Mouse (Mus musculus): ENCODE measurements around the gene Cadps2. TPM values are rescaled to one million over a fixed set of nuclear protein-coding genes. Genes with fewer than 3 reads are reported as not detected.

Gene Cadps2
- polyA plus RNA-seq, 1 experiment from 2014 or later = 0.23 TPM

- no peak for DNase-seq (ENCODE audit: low spot score)
- H3K36me3 ChIP-seq (ENCODE audit: control insufficient read depth, insufficient read depth, low read length) = no peaks in the 10 kb centered on the region
- no peaks in the 10 kb centered on the region for H3K9me3 ChIP-seq (ENCODE audit: control insufficient read depth, low read length)
- H3K27ac ChIP-seq (ENCODE audit: low read depth, low read length) = no peak overlapping the region
- H3K4me1 ChIP-seq (replicated peaks; ENCODE audit: control insufficient read depth, insufficient read depth, low read length) = no peaks in the 10 kb centered on the region
- no peak overlapping the region for H3K9ac ChIP-seq (ENCODE audit: low read depth, low read length)
- H3K4me3 ChIP-seq (ENCODE audit: low read depth, low read length) = no peak overlapping the region
- H3K4me2 ChIP-seq = no peak overlapping the region
- no peak for ATAC-seq (replicated peaks; ENCODE audit: low FRiP score)
- WGBS = 20% methylated on average over 7 of the region's 7 CpGs
- H3K27me3 ChIP-seq (replicated peaks; ENCODE audit: control insufficient read depth, insufficient read depth, low read length) = no peaks in the 10 kb centered on the region
Observed at GRCm38 (mm10) chr6:23353480-23353879, 485.7 kb downstream of the Cadps2 start.

- Histone ChIP-seq H3K36me3 (ENCODE audit: control insufficient read depth, insufficient read depth, low read length) (no peaks in the 10 kb centered on the region), H3K4me2 (no peak overlapping the region), H3K4me3 (ENCODE audit: low read depth, low read length) (no peak overlapping the region), H3K9ac (ENCODE audit: low read depth, low read length) (no peak overlapping the region), H3K9me3 (ENCODE audit: control insufficient read depth, low read length) (no peaks in the 10 kb centered on the region), H3K4me1 (replicated peaks; ENCODE audit: control insufficient read depth, insufficient read depth, low read length) (no peaks in the 10 kb centered on the region), H3K27me3 (replicated peaks; ENCODE audit: control insufficient read depth, insufficient read depth, low read length) (no peaks in the 10 kb centered on the region), H3K27ac (ENCODE audit: low read depth, low read length) (no peak overlapping the region)
- 78% methylated on average over 7 of the region's 7 CpGs for WGBS
- no peak for ATAC-seq (replicated peaks; ENCODE audit: low FRiP score)
- no peak for DNase-seq (ENCODE audit: low spot score)
Observed at GRCm38 (mm10) chr6:23337411-23338063, 501.7 kb downstream of the Cadps2 start.

GRCm38 (mm10) chr6:23314945-23315344 is 524.3 kb downstream of the Cadps2 start:
- H3K27me3 ChIP-seq (replicated peaks; ENCODE audit: control insufficient read depth, insufficient read depth, low read length) = no peaks in the 10 kb centered on the region
- H3K9me3 ChIP-seq (ENCODE audit: control insufficient read depth, low read length) = no peaks in the 10 kb centered on the region
- no peak for DNase-seq (ENCODE audit: low spot score)
- H3K36me3 ChIP-seq (ENCODE audit: control insufficient read depth, insufficient read depth, low read length) = no peaks in the 10 kb centered on the region
- no peak overlapping the region for H3K27ac ChIP-seq (ENCODE audit: low read depth, low read length)
- WGBS = 81% methylated on average over 8 of the region's 8 CpGs
- no peak overlapping the region for H3K9ac ChIP-seq (ENCODE audit: low read depth, low read length)
- no peaks in the 10 kb centered on the region for H3K4me1 ChIP-seq (replicated peaks; ENCODE audit: control insufficient read depth, insufficient read depth, low read length)
- H3K4me3 ChIP-seq (ENCODE audit: low read depth, low read length) = no peak overlapping the region
- no peak overlapping the region for H3K4me2 ChIP-seq
- no peak for ATAC-seq (replicated peaks; ENCODE audit: low FRiP score)

- Histone ChIP-seq H3K36me3 (ENCODE audit: control insufficient read depth, insufficient read depth, low read length) (no peaks in the 10 kb centered on the region), H3K9ac (ENCODE audit: low read depth, low read length) (no peak overlapping the region), H3K27ac (ENCODE audit: low read depth, low read length) (no peak overlapping the region), H3K4me2 (no peak overlapping the region), H3K4me1 (replicated peaks; ENCODE audit: control insufficient read depth, insufficient read depth, low read length) (no peaks in the 10 kb centered on the region), H3K27me3 (replicated peaks; ENCODE audit: control insufficient read depth, insufficient read depth, low read length) (no peaks in the 10 kb centered on the region), H3K9me3 (ENCODE audit: control insufficient read depth, low read length) (no peaks in the 10 kb centered on the region), H3K4me3 (ENCODE audit: low read depth, low read length) (no peak overlapping the region)
- WGBS = 80% methylated on average over 5 of the region's 5 CpGs
- ATAC-seq (replicated peaks; ENCODE audit: low FRiP score) (no peak), DNase-seq (ENCODE audit: low spot score) (no peak)
Observed at GRCm38 (mm10) chr6:23314291-23314690, 524.9 kb downstream of the Cadps2 start.

GRCm38 (mm10) chr6:23306046-23306445 is 533.2 kb downstream of the Cadps2 start:
- no peaks in the 10 kb centered on the region for H3K36me3 ChIP-seq (ENCODE audit: control insufficient read depth, insufficient read depth, low read length)
- 89% methylated on average over 6 of the region's 6 CpGs for WGBS
- H3K27me3 ChIP-seq (replicated peaks; ENCODE audit: control insufficient read depth, insufficient read depth, low read length) = no peaks in the 10 kb centered on the region
- H3K9ac ChIP-seq (ENCODE audit: low read depth, low read length) = no peak overlapping the region
- ATAC-seq (replicated peaks; ENCODE audit: low FRiP score) (no peak), DNase-seq (ENCODE audit: low spot score) (no peak)
- H3K9me3 ChIP-seq (ENCODE audit: control insufficient read depth, low read length) = no peaks in the 10 kb centered on the region
- H3K4me2 ChIP-seq = no peak overlapping the region
- no peak overlapping the region for H3K4me3 ChIP-seq (ENCODE audit: low read depth, low read length)
- no peaks in the 10 kb centered on the region for H3K4me1 ChIP-seq (replicated peaks; ENCODE audit: control insufficient read depth, insufficient read depth, low read length)
- H3K27ac ChIP-seq (ENCODE audit: low read depth, low read length) = no peak overlapping the region

GRCm38 (mm10) chr6:23298596-23298995 is 540.6 kb downstream of the Cadps2 start:
- Histone ChIP-seq H3K27me3 (replicated peaks; ENCODE audit: control insufficient read depth, insufficient read depth, low read length) (no peaks in the 10 kb centered on the region), H3K4me3 (ENCODE audit: low read depth, low read length) (no peak overlapping the region), H3K9me3 (ENCODE audit: control insufficient read depth, low read length) (no peaks in the 10 kb centered on the region), H3K9ac (ENCODE audit: low read depth, low read length) (no peak overlapping the region), H3K36me3 (ENCODE audit: control insufficient read depth, insufficient read depth, low read length) (no peaks in the 10 kb centered on the region), H3K27ac (ENCODE audit: low read depth, low read length) (no peak overlapping the region), H3K4me1 (replicated peaks; ENCODE audit: control insufficient read depth, insufficient read depth, low read length) (no peaks in the 10 kb centered on the region), H3K4me2 (no peak overlapping the region)
- no peak for ATAC-seq (replicated peaks; ENCODE audit: low FRiP score)
- no peak for DNase-seq (ENCODE audit: low spot score)
- WGBS = 62% methylated on average over 2 of the region's 2 CpGs

GRCm38 (mm10) chr6:23294685-23295084 is 544.5 kb downstream of the Cadps2 start:
- Histone ChIP-seq H3K27me3 (replicated peaks; ENCODE audit: control insufficient read depth, insufficient read depth, low read length) (no peaks in the 10 kb centered on the region), H3K27ac (ENCODE audit: low read depth, low read length) (no peak overlapping the region), H3K9me3 (ENCODE audit: control insufficient read depth, low read length) (no peaks in the 10 kb centered on the region), H3K36me3 (ENCODE audit: control insufficient read depth, insufficient read depth, low read length) (no peaks in the 10 kb centered on the region), H3K4me2 (no peak overlapping the region), H3K4me1 (replicated peaks; ENCODE audit: control insufficient read depth, insufficient read depth, low read length) (no peaks in the 10 kb centered on the region), H3K9ac (ENCODE audit: low read depth, low read length) (no peak overlapping the region), H3K4me3 (ENCODE audit: low read depth, low read length) (no peak overlapping the region)
- DNase-seq (ENCODE audit: low spot score) (no peak), ATAC-seq (replicated peaks; ENCODE audit: low FRiP score) (no peak)
- WGBS = 87% methylated on average over 4 of the region's 4 CpGs

GRCm38 (mm10) chr6:23288752-23289151 is 550.5 kb downstream of the Cadps2 start:
- no peak overlapping the region for H3K9ac ChIP-seq (ENCODE audit: low read depth, low read length)
- no peak overlapping the region for H3K4me2 ChIP-seq
- WGBS = 87% methylated on average over 4 of the region's 4 CpGs
- H3K27me3 ChIP-seq (replicated peaks; ENCODE audit: control insufficient read depth, insufficient read depth, low read length) = no peaks in the 10 kb centered on the region
- H3K4me1 ChIP-seq (replicated peaks; ENCODE audit: control insufficient read depth, insufficient read depth, low read length) = no peaks in the 10 kb centered on the region
- H3K9me3 ChIP-seq (ENCODE audit: control insufficient read depth, low read length) = no peaks in the 10 kb centered on the region
- DNase-seq (ENCODE audit: low spot score) = no peak
- no peak overlapping the region for H3K27ac ChIP-seq (ENCODE audit: low read depth, low read length)
- no peak for ATAC-seq (replicated peaks; ENCODE audit: low FRiP score)
- no peaks in the 10 kb centered on the region for H3K36me3 ChIP-seq (ENCODE audit: control insufficient read depth, insufficient read depth, low read length)
- no peak overlapping the region for H3K4me3 ChIP-seq (ENCODE audit: low read depth, low read length)

GRCm38 (mm10) chr6:23281514-23281820 is 557.8 kb downstream of the Cadps2 start:
- Histone ChIP-seq H3K27me3 (replicated peaks; ENCODE audit: control insufficient read depth, insufficient read depth, low read length) (no peaks in the 10 kb centered on the region), H3K36me3 (ENCODE audit: control insufficient read depth, insufficient read depth, low read length) (no peaks in the 10 kb centered on the region), H3K4me1 (replicated peaks; ENCODE audit: control insufficient read depth, insufficient read depth, low read length) (no peaks in the 10 kb centered on the region), H3K9me3 (ENCODE audit: control insufficient read depth, low read length) (no peaks in the 10 kb centered on the region), H3K9ac (ENCODE audit: low read depth, low read length) (no peak overlapping the region), H3K4me3 (ENCODE audit: low read depth, low read length) (no peak overlapping the region), H3K4me2 (no peak overlapping the region), H3K27ac (ENCODE audit: low read depth, low read length) (no peak overlapping the region)
- DNase-seq (ENCODE audit: low spot score) (no peak), ATAC-seq (replicated peaks; ENCODE audit: low FRiP score) (no peak)
- WGBS = 52% methylated on average over 9 of the region's 9 CpGs
